ENCODE assay signal across 8 mouse cellular contexts in the genomic region with DNA sequence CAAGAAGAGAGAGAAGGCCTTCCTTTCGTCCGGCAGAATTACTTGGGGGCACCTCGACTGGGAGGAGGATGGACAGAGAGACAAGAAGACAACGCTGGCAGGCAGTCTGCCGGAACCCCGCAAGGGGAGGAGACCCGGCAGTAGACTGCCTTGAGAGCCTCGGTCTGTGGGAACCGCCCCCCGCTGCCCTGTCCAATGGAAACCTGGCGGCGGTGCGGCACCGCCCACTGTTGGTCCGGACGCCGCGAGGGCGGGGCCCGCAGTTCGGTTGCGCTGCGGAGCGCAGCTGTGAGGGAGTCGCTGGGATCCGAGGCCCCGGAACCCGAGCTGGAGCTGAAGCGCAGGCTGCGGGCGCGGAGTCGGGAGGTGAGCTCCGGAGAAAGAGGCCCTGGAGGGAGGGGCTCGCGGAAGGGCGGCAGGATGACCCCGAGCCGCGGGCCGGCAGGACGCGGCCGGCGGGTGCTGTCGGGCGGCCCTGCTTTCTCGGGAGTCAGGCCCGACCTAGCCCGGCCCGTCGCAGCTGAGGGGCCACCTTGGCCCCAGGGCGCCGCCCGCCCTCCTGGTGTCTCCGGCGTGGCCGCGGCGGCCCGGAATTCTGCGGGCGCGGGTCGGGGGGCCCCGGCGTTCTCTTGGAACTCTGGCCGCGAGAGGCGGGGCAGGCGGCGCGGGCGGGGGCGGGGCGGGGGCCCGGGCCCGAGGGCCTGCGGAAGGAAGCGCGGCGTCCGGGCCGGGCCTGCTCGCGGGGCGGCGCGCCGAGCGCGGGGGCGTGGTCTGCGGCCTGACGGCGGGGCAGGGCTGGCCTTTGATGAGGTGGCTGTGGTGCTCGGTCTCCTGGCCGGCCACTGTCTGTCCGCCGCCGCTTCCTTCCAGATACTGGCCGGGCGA. TPM values are rescaled to one million over a fixed set of nuclear protein-coding genes. Genes with fewer than 3 reads are reported as not detected.
DNase-seq lines count a peak whose midpoint lies in the region; ATAC-seq lines count a peak whose summit lies in the region.

Nrbp1 (plus strand) TSS at position 228 of the 885 bp plus-strand sequence.
Gm9970 (minus strand) TSS at position 596 of the 885 bp plus-strand sequence.

- peak within 1 kb of the TSS; percentile 81 for H3K4me2 ChIP-seq in heart, embryonic 13.5 days
- H3K4me2 ChIP-seq in liver, embryonic 12.5 days = peak within 1 kb of the TSS; percentile 84

- H3K27ac ChIP-seq in brown adipose tissue, adult 24 weeks (replicated peaks; ENCODE audit: low read depth, low read length) = peak within 1 kb of the TSS; percentile 87
- peak within 1 kb of the TSS; percentile 99 for H3K27ac ChIP-seq in heart, embryonic 13.5 days (replicated peaks)
- peak within 1 kb of the TSS; percentile 96 for H3K27ac ChIP-seq in liver, embryonic 12.5 days

- H3K9me3 ChIP-seq in heart, embryonic 13.5 days = 0 out of 2 replicates have a peak, but pooled peaks cover 3% of the 10 kb centered on the region
- H3K9me3 ChIP-seq in liver, embryonic 12.5 days (replicated peaks) = no peaks in the 10 kb centered on the region

- peak; percentile 98 for DNase-seq in kidney, postnatal 10 days
- peak; percentile 97 for DNase-seq in naive thymus-derived CD4-positive, alpha-beta T cell, adult 2 months (ENCODE audit: low read depth)
- DNase-seq in splenic B cell, adult 2 months (ENCODE audit: low read depth, low spot score) = peak; percentile 97

- WGBS in heart, embryonic 13.5 days = under 1% methylated on average over 86 of the region's 103 CpGs
- under 1% methylated on average over 94 of the region's 103 CpGs for WGBS in liver, embryonic 12.5 days (ENCODE audit: insufficient replicate concordance)

- H3K27me3 ChIP-seq in heart, embryonic 13.5 days (replicated peaks) = no peaks in the 10 kb centered on the region
- no peaks in the 10 kb centered on the region for H3K27me3 ChIP-seq in liver, embryonic 12.5 days (replicated peaks)
- H3K27me3 ChIP-seq in splenic B cell, adult 2 months (ENCODE audit: control insufficient read depth, insufficient read depth, low read length, poor library complexity, severe bottlenecking) = no peaks in the 10 kb centered on the region

- peaks cover 24% of the 10 kb centered on the region for H3K36me3 ChIP-seq in heart, embryonic 13.5 days
- H3K36me3 ChIP-seq in liver, embryonic 12.5 days = peaks cover 23% of the 10 kb centered on the region
- peaks cover 11% of the 10 kb centered on the region for H3K36me3 ChIP-seq in splenic B cell, adult 2 months (ENCODE audit: control insufficient read depth, insufficient read depth, low read length, poor library complexity, severe bottlenecking)

- peak within 1 kb of the TSS; percentile 89 for H3K4me3 ChIP-seq in brown adipose tissue, adult 24 weeks (ENCODE audit: insufficient read depth, low read depth, low read length)
- H3K4me3 ChIP-seq in heart, embryonic 13.5 days = peak within 1 kb of the TSS; percentile 96
- H3K4me3 ChIP-seq in liver, embryonic 12.5 days = peak within 1 kb of the TSS; percentile 100

- H3K4me1 ChIP-seq in brown adipose tissue, adult 24 weeks (ENCODE audit: control insufficient read depth, insufficient read depth, insufficient read length, low read length) = peaks cover 4% of the 10 kb centered on the region; the same call in 1 of the 2 replicates
- H3K4me1 ChIP-seq in heart, embryonic 13.5 days = peaks cover 14% of the 10 kb centered on the region
- H3K4me1 ChIP-seq in liver, embryonic 12.5 days = peaks cover 15% of the 10 kb centered on the region

- H3K9ac ChIP-seq in heart, embryonic 13.5 days = peak within 1 kb of the TSS; percentile 99
- peak within 1 kb of the TSS; percentile 97 for H3K9ac ChIP-seq in liver, embryonic 12.5 days

- peak; percentile 98 for ATAC-seq in CD4-positive, CD25-positive, alpha-beta regulatory T cell, adult 4 months
- ATAC-seq in erythroid progenitor cell, adult 5-6 weeks (replicated peaks; ENCODE audit: low FRiP score, poor library complexity, severe bottlenecking) = peak; percentile 96
- peak; percentile 98 for ATAC-seq in heart, embryonic 13.5 days (ENCODE audit: extremely low read depth, insufficient number of reproducible peaks, low FRiP score, low TSS enrichment)
- ATAC-seq in liver, embryonic 12.5 days = peak; percentile 94

RNA-seq across cellular contexts. Expression of gene Nrbp1, which starts in this region (rescaled TPM):
- 10 to 100 TPM; 91.5 to 96.5 TPM for polyA plus RNA-seq in CD4-positive, CD25-positive, alpha-beta regulatory T cell, adult 4 months (2017; shearing (Covaris generic))
- 31.0 and 33.7 TPM in 2 replicates for polyA plus RNA-seq in brown adipose tissue, adult 24 weeks (2012; ENCODE audit: insufficient read depth, insufficient read length, missing spikeins)
- total RNA-seq in erythroid progenitor cell, adult 5-6 weeks (2015; ENCODE audit: low replicate concordance) = 22.2 and 45.4 TPM in 2 replicates
- 39.4 and 44.4 TPM in 2 replicates for total RNA-seq in erythroid progenitor cell, adult 5-6 weeks (2017; ENCODE audit: low replicate concordance)
- polyA plus RNA-seq in heart, embryonic 13.5 days (2015; fragmentation: Nextera tagmentation; extraction: Ambion mirVana) = 124 and 132 TPM in 2 replicates
- 60.1 and 64.8 TPM in 2 replicates for polyA plus RNA-seq in liver, embryonic 12.5 days (2016; fragmentation: Nextera tagmentation; extraction: Ambion mirVana)

RNA-seq across cellular contexts. Expression of gene Gm9970, which starts in this region (rescaled TPM):
- not detected for polyA plus RNA-seq in CD4-positive, CD25-positive, alpha-beta regulatory T cell, adult 4 months (2017; shearing (Covaris generic))
- polyA plus RNA-seq in brown adipose tissue, adult 24 weeks (2012; ENCODE audit: insufficient read depth, insufficient read length, missing spikeins) = not detected in 2 replicates
- total RNA-seq in erythroid progenitor cell, adult 5-6 weeks (2015; ENCODE audit: low replicate concordance) = not detected in 2 replicates
- total RNA-seq in erythroid progenitor cell, adult 5-6 weeks (2017; ENCODE audit: low replicate concordance) = not detected in 2 replicates
- polyA plus RNA-seq in heart, embryonic 13.5 days (2015; fragmentation: Nextera tagmentation; extraction: Ambion mirVana) = 0.68 TPM in 1 of 2 replicates, not detected in the other
- not detected in 2 replicates for polyA plus RNA-seq in liver, embryonic 12.5 days (2016; fragmentation: Nextera tagmentation; extraction: Ambion mirVana)

Comparison
In these comparisons a context has a peak if more than half of its experiments do, and no peak if none do; other contexts are left out.
1. Peak in every context shown above with its lines: DNase-seq, ATAC-seq, H3K4me3 ChIP-seq and H3K27ac ChIP-seq.